In genomic region chr4:3419920-3420499, GRCm38 (mm10) we compare ENCODE assay signal across 9 mouse cellular contexts.
A peak's percentile ranks its signal among the peaks of the same experiment; 100 is the strongest.
DNase-seq lines count a peak whose midpoint lies in the region; ATAC-seq and TF ChIP-seq lines count a peak whose summit lies in the region.
"Had no signal": no experiment of that assay in that cellular context is flagged by ENCODE, and none has a peak within 500 bp of the region (broad histone marks: within the 10 kb centered on the region; RNA-seq: fewer than 3 reads in every experiment).

No protein-coding gene starts in this region.

- H3K4me3 ChIP-seq in layer of hippocampus, adult 2 months = no peak overlapping the region
- H3K4me3 ChIP-seq in intestine, embryonic 14.5 days (ENCODE audit: low read depth, low read length) = no peak overlapping the region
- no peak overlapping the region for H3K4me3 ChIP-seq in midbrain, embryonic 11.5 days (ENCODE audit: low read depth, low read length)
- H3K4me3 ChIP-seq: megakaryocyte, embryonic 14.5 days had no signal

- intact Hi-C loops in left cerebral cortex, postnatal 10 days (cut with DNase I) = no loop called here

- TF ChIP-seq CTCF in layer of hippocampus, adult 2 months (conservative IDR thresholded peaks at IDR 0.05) = peak; percentile 38

- no peaks in the 10 kb centered on the region for H3K9me3 ChIP-seq in intestine, embryonic 14.5 days (ENCODE audit: control insufficient read depth, low read length)
- no peaks in the 10 kb centered on the region; the same call in 1 of the 2 replicates for H3K9me3 ChIP-seq in midbrain, embryonic 11.5 days (ENCODE audit: control insufficient read depth, low read length)
- H3K9me3 ChIP-seq: megakaryocyte, embryonic 14.5 days had no signal

- no peak overlapping the region for H3K27ac ChIP-seq in layer of hippocampus, adult 2 months
- H3K27ac ChIP-seq in intestine, embryonic 14.5 days (ENCODE audit: low read depth) = no peak overlapping the region
- no peak overlapping the region for H3K27ac ChIP-seq in midbrain, embryonic 11.5 days (ENCODE audit: low read depth, low read length)

- H3K27me3 ChIP-seq in intestine, embryonic 14.5 days (replicated peaks; ENCODE audit: control insufficient read depth, insufficient read depth, low read length) = no peaks in the 10 kb centered on the region
- no peaks in the 10 kb centered on the region for H3K27me3 ChIP-seq in midbrain, embryonic 11.5 days (ENCODE audit: control insufficient read depth, insufficient read depth, low read length)

- no peak overlapping the region for H3K4me2 ChIP-seq in intestine, embryonic 14.5 days (ENCODE audit: low read length)
- no peak overlapping the region for H3K4me2 ChIP-seq in midbrain, embryonic 11.5 days

- WGBS in intestine, embryonic 14.5 days = 21% methylated on average over 3 of the region's 3 CpGs
- 44% methylated on average over 3 of the region's 3 CpGs for WGBS in midbrain, embryonic 11.5 days

- no peaks in the 10 kb centered on the region for H3K36me3 ChIP-seq in intestine, embryonic 14.5 days (ENCODE audit: control insufficient read depth, insufficient read depth, low read length)
- no peaks in the 10 kb centered on the region for H3K36me3 ChIP-seq in midbrain, embryonic 11.5 days (ENCODE audit: control insufficient read depth, insufficient read depth, low read length)

- H3K9ac ChIP-seq in intestine, embryonic 14.5 days (ENCODE audit: low read length) = no peak overlapping the region
- H3K9ac ChIP-seq in midbrain, embryonic 11.5 days (ENCODE audit: low read length) = no peak overlapping the region

- ATAC-seq in intestine, embryonic 14.5 days (replicated peaks; ENCODE audit: low FRiP score, low TSS enrichment, low read depth) = no peak
- no peak for ATAC-seq in midbrain, embryonic 11.5 days (ENCODE audit: low FRiP score)

- H3K4me1 ChIP-seq in intestine, embryonic 14.5 days (replicated peaks; ENCODE audit: control insufficient read depth, insufficient read depth, low read length) = no peaks in the 10 kb centered on the region
- no peaks in the 10 kb centered on the region for H3K4me1 ChIP-seq in midbrain, embryonic 11.5 days (ENCODE audit: control insufficient read depth, insufficient read depth, low read length)

- peak in 1 of 2 experiments; percentile 38 for DNase-seq in layer of hippocampus, adult 2 months (ENCODE audit: low spot score in 2 of 2)
- no peak for DNase-seq in layer of hippocampus, adult 9-10 months (ENCODE audit: low spot score)
- peak; percentile 56 for DNase-seq in MEL-GATA-1-ER (ENCODE audit: extremely low read depth, low read depth)
- peak; percentile 9 for DNase-seq in cerebellum, adult 8-10 months
- peak; percentile 70 for DNase-seq in intestine, embryonic 14.5 days (ENCODE audit: low spot score)
- peak; percentile 9 to 30 for DNase-seq in left cerebral cortex, postnatal 10 days (ENCODE audit: extremely low spot score in 1 of 2, low spot score in 2 of 2)
- peak; percentile 31 to 38 for DNase-seq in right cerebral cortex, postnatal 10 days (ENCODE audit: low spot score in 2 of 2)
- no peak for DNase-seq in midbrain, embryonic 11.5 days (ENCODE audit: low spot score, missing footprints)

Comparison
In these comparisons a context has a peak if more than half of its experiments do, and no peak if none do; other contexts are left out.
1. DNase-seq: peak in MEL-GATA-1-ER (single experiment), cerebellum, adult 8-10 months (single experiment), intestine, embryonic 14.5 days (single experiment), left cerebral cortex, postnatal 10 days (2 of 2) and right cerebral cortex, postnatal 10 days (2 of 2); none in layer of hippocampus, adult 9-10 months (single experiment) and midbrain, embryonic 11.5 days (single experiment).